12 mouse cellular contexts compared by ENCODE assay signal in the genomic region with DNA sequence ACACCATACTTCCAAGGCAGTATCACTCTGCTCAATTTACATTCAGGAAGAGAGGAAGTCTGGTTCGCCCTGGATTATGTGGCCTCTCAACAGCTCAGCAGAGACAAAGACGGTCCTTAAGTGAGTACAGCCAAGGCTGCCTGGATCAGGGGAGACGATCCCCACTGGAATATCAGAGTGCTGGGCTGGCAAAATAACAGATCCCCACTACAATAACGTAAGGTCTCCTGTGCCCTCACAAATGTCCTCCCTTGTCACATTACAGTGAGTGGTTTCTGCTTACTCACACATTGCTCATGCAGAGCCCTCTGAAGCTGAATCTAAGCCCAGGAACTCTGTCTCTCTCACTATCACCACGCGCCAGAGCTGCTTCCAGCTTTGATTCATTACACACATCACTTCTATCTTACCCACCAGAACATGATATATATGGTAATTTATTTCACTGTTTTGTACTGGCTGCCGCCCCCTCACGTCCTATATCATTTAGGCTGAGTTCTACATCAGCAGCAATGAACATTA.
A peak's percentile ranks its signal among the peaks of the same experiment; 100 is the strongest.
DNase-seq lines count a peak whose midpoint lies in the region; ATAC-seq and TF ChIP-seq lines count a peak whose summit lies in the region.
"Had no signal": no experiment of that assay in that cellular context is flagged by ENCODE, and none has a peak within 500 bp of the region (broad histone marks: within the 10 kb centered on the region; RNA-seq: fewer than 3 reads in every experiment).

No protein-coding gene starts in this region.

- no peak overlapping the region for H3K4me3 ChIP-seq in kidney, postnatal 0 days (replicated peaks; ENCODE audit: low read depth, low read length)
- H3K4me3 ChIP-seq in kidney, adult 2 months (ENCODE audit: insufficient read depth, low read depth, low read length), result no peak overlapping the region
- H3K4me3 ChIP-seq in gastrocnemius, adult 2 months, result no peak overlapping the region

- H3K9me3 ChIP-seq in kidney, postnatal 0 days (replicated peaks; ENCODE audit: low read length), result no peaks in the 10 kb centered on the region

- ATAC-seq in kidney, postnatal 0 days (replicated peaks; ENCODE audit: low FRiP score, low read depth), result no peak; the same call in 1 of the 2 replicates
- ATAC-seq: lung, postnatal 0 days had no signal

- no peaks in the 10 kb centered on the region for H3K27me3 ChIP-seq in kidney, postnatal 0 days (ENCODE audit: insufficient read depth, low read length)
- H3K27me3 ChIP-seq in kidney, adult 2 months (replicated peaks; ENCODE audit: control insufficient read depth, insufficient read depth, low read length), result no peaks in the 10 kb centered on the region

- H3K27ac ChIP-seq in kidney, postnatal 0 days, result no peak overlapping the region
- H3K27ac ChIP-seq in kidney, adult 2 months (ENCODE audit: insufficient read depth, low read depth, low read length), result no peak overlapping the region
- H3K27ac ChIP-seq in gastrocnemius, adult 2 months, result no peak overlapping the region

- intact Hi-C loops in left cerebral cortex, postnatal 36 days (cut with DNase I), result no loop called here
- intact Hi-C loops in gastrocnemius, adult 2 months (cut with DNase I), result no loop called here

- no peaks in the 10 kb centered on the region for H3K36me3 ChIP-seq in kidney, postnatal 0 days (ENCODE audit: insufficient read depth, low read length)
- H3K36me3 ChIP-seq in kidney, adult 2 months (ENCODE audit: control insufficient read depth, insufficient read depth, low read length), result no peaks in the 10 kb centered on the region

- 25% methylated on average over 8 of the region's 8 CpGs for WGBS in kidney, postnatal 0 days
- 23% methylated on average over 8 of the region's 8 CpGs for WGBS in kidney, adult 2 months

- peak; percentile 31 for DNase-seq in kidney, postnatal 0 days (ENCODE audit: low spot score)
- DNase-seq in kidney, adult 2 months, result no peak
- DNase-seq in frontal cortex, adult 2 months (ENCODE audit: extremely low spot score in 1 of 2, low spot score in 1 of 2), result peak; percentile 67
- peak; percentile 58 to 62 for DNase-seq in left cerebral cortex, postnatal 36 days (ENCODE audit: low spot score in 2 of 2)
- peak; percentile 42 for DNase-seq in right cerebral cortex, postnatal 25 days
- no peak for DNase-seq in natural killer cell, adult 2 months (ENCODE audit: low spot score in 2 of 2)
- DNase-seq in T-cell, adult 2 months (ENCODE audit: low spot score), result no peak
- no peak for DNase-seq in gastrocnemius, adult 2 months
- DNase-seq: cerebellum, adult 11-12 months; kidney, adult 8-10 months; spleen, adult 18-20 months had no signal

- H3K4me2 ChIP-seq in kidney, postnatal 0 days (ENCODE audit: low read length), result no peak overlapping the region

- no peak for TF ChIP-seq CTCF in kidney, postnatal 0 days (IDR thresholded peaks at IDR 0.05; ENCODE audit: low read depth)
- no peak for TF ChIP-seq CTCF in kidney, adult 2 months (conservative IDR thresholded peaks at IDR 0.05; ENCODE audit: insufficient read depth, insufficient read length, low read depth, low read length)
- no peak for TF ChIP-seq CTCF in gastrocnemius, adult 2 months (IDR thresholded peaks at IDR 0.05)

- no peak overlapping the region for H3K9ac ChIP-seq in kidney, postnatal 0 days (ENCODE audit: low read depth, low read length)

- TF ChIP-seq POLR2A in kidney, adult 2 months (IDR thresholded peaks at IDR 0.05; ENCODE audit: low read depth, low read length), result no peak

- H3K4me1 ChIP-seq in kidney, postnatal 0 days (replicated peaks; ENCODE audit: insufficient read depth, low read length), result no peaks in the 10 kb centered on the region
- no peaks in the 10 kb centered on the region for H3K4me1 ChIP-seq in kidney, adult 2 months (ENCODE audit: control insufficient read depth, insufficient read depth, low read length)

Comparison
In these comparisons a context has a peak if more than half of its experiments do, and no peak if none do; other contexts are left out.
1. DNase-seq: peak in kidney, postnatal 0 days (single experiment), frontal cortex, adult 2 months (2 of 2), left cerebral cortex, postnatal 36 days (2 of 2) and right cerebral cortex, postnatal 25 days (single experiment); none in kidney, adult 2 months (single experiment), natural killer cell, adult 2 months (0 of 2), T-cell, adult 2 months (single experiment) and gastrocnemius, adult 2 months (single experiment).